9 mouse cellular contexts compared by ENCODE assay signal in the genomic region with DNA sequence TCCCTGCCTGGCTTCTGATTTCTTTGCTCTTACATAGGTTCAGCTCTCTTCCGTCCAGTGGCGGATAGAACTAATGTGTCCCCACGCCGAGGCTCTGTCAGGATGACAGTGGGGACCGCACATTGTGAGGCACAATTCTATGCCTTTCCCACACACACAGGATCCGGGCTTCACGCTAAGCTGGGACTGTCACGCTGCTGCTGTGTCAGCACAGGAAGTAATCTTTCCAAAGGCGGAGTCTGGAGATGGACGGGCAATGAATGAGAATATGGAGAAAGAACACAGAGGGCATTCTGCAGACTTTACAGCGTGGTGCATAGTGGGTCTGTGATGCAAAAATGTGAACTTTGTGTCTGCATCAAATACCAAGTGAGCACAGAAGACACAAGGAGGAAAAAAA.
DNase-seq lines count a peak whose midpoint lies in the region; ATAC-seq lines count a peak whose summit lies in the region.
"Had no signal": no experiment of that assay in that cellular context is flagged by ENCODE, and none has a peak within 500 bp of the region (broad histone marks: within the 10 kb centered on the region; RNA-seq: fewer than 3 reads in every experiment).

No protein-coding gene starts in this region.

- peaks cover 80% of the 10 kb centered on the region for H3K4me1 ChIP-seq in heart, embryonic 12.5 days (replicated peaks)
- H3K4me1 ChIP-seq in limb, embryonic 11.5 days (ENCODE audit: control insufficient read depth, insufficient read depth, low read length): peaks cover 91% of the 10 kb centered on the region
- H3K4me1 ChIP-seq in liver, embryonic 12.5 days: peaks cover 30% of the 10 kb centered on the region; the same call in 1 of the 2 replicates

- peak; percentile 22 for DNase-seq in right cerebral cortex, postnatal 25 days
- DNase-seq in right cerebral cortex, adult 18-20 months: no peak
- peak; percentile 68 for DNase-seq in limb, embryonic 11.5 days (ENCODE audit: low spot score)
- DNase-seq in urinary bladder, postnatal 4 days (ENCODE audit: low spot score in 2 of 2): no peak
- DNase-seq in lung, postnatal 25 days (ENCODE audit: low spot score): no peak
- DNase-seq: cerebellum, adult 9-11 months; thymus, adult 18-20 months had no signal

- 0 out of 2 replicates have a peak, but pooled peaks cover 4% of the 10 kb centered on the region for H3K36me3 ChIP-seq in heart, embryonic 12.5 days
- H3K36me3 ChIP-seq in limb, embryonic 11.5 days (ENCODE audit: control insufficient read depth, insufficient read depth, low read length): no peaks in the 10 kb centered on the region
- no peaks in the 10 kb centered on the region for H3K36me3 ChIP-seq in liver, embryonic 12.5 days

- no peak overlapping the region for H3K4me3 ChIP-seq in heart, embryonic 12.5 days
- 0 out of 2 replicates have a peak overlapping the region, but pooled peaks have one; percentile 8 for H3K4me3 ChIP-seq in limb, embryonic 11.5 days (ENCODE audit: low read depth, low read length)
- no peak overlapping the region for H3K4me3 ChIP-seq in liver, embryonic 12.5 days

- H3K27ac ChIP-seq in heart, embryonic 12.5 days (ENCODE audit: poor library complexity, severe bottlenecking): peak overlapping the region; percentile 80
- H3K27ac ChIP-seq in limb, embryonic 11.5 days (replicated peaks; ENCODE audit: low read depth, low read length): peak overlapping the region; percentile 95
- no peak overlapping the region for H3K27ac ChIP-seq in liver, embryonic 12.5 days

- no peak overlapping the region for H3K9ac ChIP-seq in heart, embryonic 12.5 days
- no peak overlapping the region; the same call in 1 of the 2 replicates for H3K9ac ChIP-seq in limb, embryonic 11.5 days (ENCODE audit: low read length)
- H3K9ac ChIP-seq in liver, embryonic 12.5 days: no peak overlapping the region

- no peaks in the 10 kb centered on the region for H3K27me3 ChIP-seq in heart, embryonic 12.5 days (replicated peaks)
- no peaks in the 10 kb centered on the region for H3K27me3 ChIP-seq in limb, embryonic 11.5 days (ENCODE audit: control insufficient read depth, insufficient read depth, low read length)
- no peaks in the 10 kb centered on the region for H3K27me3 ChIP-seq in liver, embryonic 12.5 days (replicated peaks)

- H3K9me3 ChIP-seq in heart, embryonic 12.5 days (replicated peaks): no peaks in the 10 kb centered on the region
- no peaks in the 10 kb centered on the region for H3K9me3 ChIP-seq in limb, embryonic 11.5 days (ENCODE audit: control insufficient read depth, low read length)
- no peaks in the 10 kb centered on the region for H3K9me3 ChIP-seq in liver, embryonic 12.5 days (replicated peaks)

- WGBS in heart, embryonic 12.5 days: 56% methylated on average over 11 of the region's 11 CpGs
- WGBS in limb, embryonic 11.5 days: 14% methylated on average over 11 of the region's 11 CpGs
- 65% methylated on average over 11 of the region's 11 CpGs for WGBS in liver, embryonic 12.5 days (ENCODE audit: insufficient replicate concordance)

- no peak for ATAC-seq in heart, embryonic 12.5 days (ENCODE audit: insufficient number of reproducible peaks, low FRiP score)
- ATAC-seq in limb, embryonic 11.5 days (ENCODE audit: insufficient number of reproducible peaks, low FRiP score, low TSS enrichment, low read depth): peak; percentile 11; the same call in 1 of the 2 replicates
- ATAC-seq in liver, embryonic 12.5 days: no peak

- no peak overlapping the region for H3K4me2 ChIP-seq in heart, embryonic 12.5 days
- H3K4me2 ChIP-seq in limb, embryonic 11.5 days (ENCODE audit: low read depth, severe bottlenecking): peak overlapping the region; percentile 22
- H3K4me2 ChIP-seq in liver, embryonic 12.5 days: no peak overlapping the region

Comparison
In these comparisons a context has a peak if more than half of its experiments do, and no peak if none do; other contexts are left out.
1. DNase-seq: peak in right cerebral cortex, postnatal 25 days (single experiment) and limb, embryonic 11.5 days (single experiment); none in right cerebral cortex, adult 18-20 months (single experiment), urinary bladder, postnatal 4 days (0 of 2) and lung, postnatal 25 days (single experiment).